Mouse (Mus musculus) large intestine, adult 2 months (tissue): ENCODE results near the gene Ifit1bl2. TPM values are rescaled to one million over a fixed set of nuclear protein-coding genes. Genes with fewer than 3 reads are reported as not detected.

ENCODE experiments used
- DNase-seq: peaks from one replicate; pipeline ENCODE4 v3.0.0-alpha.2; 2012; ENCODE audit warnings: low read depth, low spot score
- WGBS: fragments of 180-500 bp; shearing (Covaris S2); methylation state at CpG from one replicate; pipeline ENCODE4 v1.1.7; 2018; 5-methylcytosine and 5-hydroxymethylcytosine counted together
- polyA plus RNA-seq: library from polyadenylated mRNA; depleted of rRNA; stranded (reverse); fragments of >200 nt; gene quantifications from 2 replicates; pipeline ENCODE4 v1.2.3, GENCODE M21; 2012; rRNA removed

Gene Ifit1bl2
- polyA plus RNA-seq, 1 experiment = 8.8 TPM

- DNase-seq = no peak
- 53% methylated on average over 4 of the region's 4 CpGs for WGBS
These were observed 70.6 kb downstream of the Ifit1bl2 start for GRCm38 (mm10) chr19:34569896-34570476.

- no peak for DNase-seq
- WGBS = 45% methylated on average over 7 of the region's 7 CpGs
These were observed 71.3 kb downstream of the Ifit1bl2 start for GRCm38 (mm10) chr19:34568988-34569895.

Other genes with a start within 250 kb of the Ifit1bl2 start
- 4.1 and 4.6 TPM in 2 replicates for gene Ch25h, start 165.6 kb downstream of the Ifit1bl2 start, polyA plus RNA-seq
- gene Lipa, start 113.3 kb downstream of the Ifit1bl2 start, polyA plus RNA-seq = 14.4 and 19.0 TPM in 2 replicates
- 0.63 and 1.3 TPM in 2 replicates for gene Ifit2, start 90.0 kb downstream of the Ifit1bl2 start, polyA plus RNA-seq
- gene Ifit3, start 57.2 kb downstream of the Ifit1bl2 start, polyA plus RNA-seq = 3.0 and 3.9 TPM in 2 replicates
- 31.2 and 37.2 TPM in 2 replicates for gene Ifit1bl1, start 38.8 kb downstream of the Ifit1bl2 start, polyA plus RNA-seq
- gene Ifit3b, start 32.8 kb downstream of the Ifit1bl2 start, polyA plus RNA-seq = 0.85 and 0.92 TPM in 2 replicates
- 13.4 and 19.4 TPM in 2 replicates for gene Ifit1, start 128 bp upstream of the Ifit1bl2 start, polyA plus RNA-seq
- gene Slc16a12, start 106.5 kb upstream of the Ifit1bl2 start, polyA plus RNA-seq = 0.68 and 2.3 TPM in 2 replicates
- 1.9 and 2.0 TPM in 2 replicates for gene Pank1, start 238.7 kb upstream of the Ifit1bl2 start, polyA plus RNA-seq